Mouse (Mus musculus): ENCODE results near the gene Ppp4r1.

Gene Ppp4r1
- long read RNA-seq, experiment 1, partial matches to known transcripts = 0 of 6 reads
- long read RNA-seq, experiment 1, other reads (novel, unspliced or antisense) = 1 of 6 reads
- long read RNA-seq, experiment 2, partial matches to known transcripts = 8 of 14 reads
- long read RNA-seq, experiment 2, other reads (novel, unspliced or antisense) = 2 of 14 reads

DNA sequence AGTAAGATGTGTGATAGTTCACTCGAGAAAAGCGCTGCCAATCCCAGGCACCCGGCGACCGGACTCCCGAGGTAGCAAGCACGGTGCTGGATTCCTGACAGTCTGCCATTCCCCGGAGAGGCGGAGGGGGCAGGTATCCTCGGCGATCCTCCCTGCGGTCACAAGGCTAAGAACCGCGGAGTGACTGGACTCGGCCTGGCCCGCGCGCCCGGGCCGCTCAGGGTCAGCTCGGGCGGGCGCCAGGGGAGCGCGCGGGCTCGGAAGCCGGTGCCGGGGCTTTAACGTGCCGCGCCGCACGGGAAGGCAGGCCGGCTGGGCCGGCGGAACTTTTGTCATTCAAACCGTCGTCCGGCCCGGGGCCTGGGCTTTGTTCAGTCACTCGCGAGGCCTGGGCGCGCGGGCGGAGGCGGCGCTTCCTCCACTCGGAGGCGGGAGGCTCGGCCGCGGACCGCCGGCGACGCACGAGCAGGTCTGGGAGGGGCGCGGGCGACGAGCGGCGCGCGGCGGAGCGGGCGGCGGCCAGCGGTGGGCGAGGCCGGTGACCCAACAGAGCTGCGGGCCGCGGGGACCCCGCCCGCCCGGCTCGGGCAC, at the start of gene Ppp4r1:
Gene Ppp4r1, plus strand, starts transcription at position 23 of the 591 bp plus-strand sequence.
- intact Hi-C loops (cut with DNase I) = loop anchor here (5.0 kb wide), 1 partner anchor 170 kb away; the partner anchor contains the start of gene Vapa

DNA sequence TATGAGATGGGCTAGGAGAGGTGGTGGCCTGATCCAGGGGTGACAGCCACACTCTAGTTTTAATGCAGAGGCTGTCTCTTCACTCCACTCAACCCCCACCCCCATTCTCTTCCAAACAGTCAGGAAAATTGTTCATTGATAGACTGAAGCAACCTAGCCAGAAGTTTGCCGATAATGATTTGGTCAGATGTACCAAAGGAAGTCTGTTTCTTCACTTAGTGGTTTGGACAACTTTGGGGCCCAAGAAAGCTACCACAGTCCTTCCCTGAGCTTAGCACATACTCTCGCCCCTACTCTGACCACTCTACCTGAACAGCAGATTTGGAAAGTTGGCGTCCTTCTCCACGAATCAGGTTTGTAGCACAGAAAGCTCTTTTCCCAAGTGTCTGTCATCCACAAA, 49.7 kb upstream of the Ppp4r1 start:
- intact Hi-C loops (cut with DNase I) = no loop called here

DNA sequence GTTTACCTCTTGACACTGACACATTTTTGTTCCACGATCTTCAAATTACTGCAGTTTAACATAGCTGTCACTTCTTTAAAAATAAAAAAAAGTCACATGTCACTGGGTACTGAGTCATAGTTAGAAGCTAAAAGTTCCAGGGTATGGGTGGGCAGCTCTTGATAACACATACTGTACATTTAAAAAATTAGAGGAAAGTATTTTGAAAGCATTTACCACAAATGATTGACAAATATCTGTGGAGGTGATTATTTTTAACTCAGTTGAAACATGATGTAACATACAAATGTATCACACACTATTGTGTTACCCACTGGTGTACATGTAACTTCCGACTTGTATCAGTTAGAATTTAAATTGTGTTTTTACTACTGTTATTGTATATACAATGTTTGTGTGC, 47.3 kb upstream of the Ppp4r1 start:
- intact Hi-C loops (cut with DNase I) = loop anchor here (5.0 kb wide), 1 partner anchor 37 kb away; the partner anchor contains the start of gene Rab31

DNA sequence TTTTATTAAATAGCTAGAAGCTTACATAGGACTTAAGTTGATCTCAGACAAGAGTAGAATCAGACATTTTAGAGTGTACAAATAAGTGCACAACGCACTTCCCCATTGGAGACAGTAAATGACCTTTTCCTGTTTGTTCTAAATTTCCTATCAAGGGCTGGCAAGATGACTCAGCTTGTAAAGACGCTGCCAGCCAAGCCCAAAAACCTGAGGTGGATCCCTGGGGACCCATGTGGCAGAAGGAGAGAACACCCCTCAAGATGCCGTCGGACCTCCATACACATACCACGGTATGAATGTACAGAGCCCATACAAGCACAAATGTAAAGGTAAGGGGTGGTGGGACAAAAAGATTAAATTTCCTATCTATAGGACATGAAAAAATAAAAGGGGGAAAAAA, 45.2 kb upstream of the Ppp4r1 start:
- intact Hi-C loops (cut with DNase I) = loop anchor here (5.0 kb wide), 1 partner anchor 35 kb away; the partner anchor contains the start of gene Rab31

DNA sequence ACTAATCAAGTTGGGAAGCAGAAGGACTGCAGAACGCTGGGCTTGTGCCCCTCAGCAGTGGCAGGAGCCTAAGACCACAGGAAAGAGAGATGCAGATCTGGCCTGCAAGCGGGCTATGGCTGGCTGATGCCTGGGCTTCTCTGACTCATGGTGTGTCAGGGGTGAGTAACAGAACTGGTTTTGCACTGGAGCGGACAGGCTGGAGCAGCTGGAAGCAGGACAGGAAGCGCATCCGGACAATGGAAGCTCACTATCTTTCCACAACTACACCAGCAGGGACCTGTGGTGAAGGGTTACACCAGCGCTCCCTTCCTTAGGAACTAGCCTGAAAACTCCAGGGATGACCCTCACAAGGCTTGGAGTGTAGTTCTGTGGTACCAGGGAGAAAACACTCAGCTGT, 44.8 kb upstream of the Ppp4r1 start:
- intact Hi-C loops (cut with DNase I) = loop anchor here (5.0 kb wide), 1 partner anchor 35 kb away; the partner anchor contains the start of gene Rab31

DNA sequence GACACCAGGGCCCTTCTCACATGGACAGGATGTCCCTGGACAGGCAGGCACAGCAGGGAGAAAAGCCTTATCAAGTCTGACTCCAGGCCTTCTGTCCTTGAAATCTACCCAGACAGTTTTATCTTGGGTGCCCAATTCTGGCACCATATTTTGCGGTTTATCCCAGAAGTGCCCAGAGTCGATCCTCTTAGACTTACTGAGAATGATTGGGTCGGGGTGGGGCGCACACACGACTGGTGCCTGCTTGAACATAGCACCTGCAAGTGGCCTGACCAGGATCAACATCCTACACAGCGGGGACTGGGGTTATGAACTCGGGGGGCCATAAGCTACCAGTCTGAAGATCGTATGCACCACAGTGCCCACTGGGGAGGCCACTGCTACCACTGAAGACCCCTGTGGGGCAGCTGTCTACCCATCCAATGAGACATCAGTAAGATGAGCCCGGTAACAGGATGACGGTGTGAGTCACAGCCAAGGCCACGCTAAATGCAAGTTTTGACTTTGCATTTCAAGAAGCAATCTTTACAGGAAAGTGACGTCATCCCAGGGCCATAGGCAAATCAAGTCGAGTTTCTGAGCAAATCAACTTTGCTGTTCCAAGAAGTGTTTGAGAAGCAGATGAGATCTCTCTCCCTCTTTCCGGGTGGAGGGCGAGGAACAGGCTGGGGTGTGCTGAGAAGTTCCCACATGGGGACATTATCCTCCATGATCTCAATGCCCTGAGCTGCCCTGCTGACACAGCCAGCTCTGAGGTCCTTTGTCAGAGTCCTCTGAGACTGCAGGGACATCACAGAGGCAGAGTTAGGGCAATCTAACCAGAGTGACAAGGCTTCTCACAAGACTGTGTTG, 42.3 kb upstream of the Ppp4r1 start:
- intact Hi-C loops (cut with DNase I) = loop anchor here (5.0 kb wide), 1 partner anchor 32 kb away; the partner anchor contains the start of gene Rab31

DNA sequence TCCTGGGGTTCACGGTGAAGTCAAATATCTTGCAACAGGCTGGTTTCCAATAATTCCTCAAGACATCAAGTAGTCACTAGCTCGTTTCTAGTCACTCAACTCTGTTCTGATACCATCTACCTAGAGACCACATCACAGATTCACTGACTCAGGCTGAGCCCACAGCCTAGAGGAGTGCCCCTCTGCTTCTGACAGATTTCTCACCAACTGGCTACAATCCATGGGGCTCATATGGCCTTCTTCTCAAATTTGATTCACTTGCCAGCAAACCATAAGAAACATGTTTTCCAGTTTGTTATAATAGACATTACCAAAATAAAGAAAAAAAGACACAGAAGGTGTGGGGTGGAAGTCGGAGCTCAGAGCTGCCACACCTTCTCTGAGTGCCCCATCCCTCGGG, 40.8 kb upstream of the Ppp4r1 start:
- intact Hi-C loops (cut with DNase I) = no loop called here

DNA sequence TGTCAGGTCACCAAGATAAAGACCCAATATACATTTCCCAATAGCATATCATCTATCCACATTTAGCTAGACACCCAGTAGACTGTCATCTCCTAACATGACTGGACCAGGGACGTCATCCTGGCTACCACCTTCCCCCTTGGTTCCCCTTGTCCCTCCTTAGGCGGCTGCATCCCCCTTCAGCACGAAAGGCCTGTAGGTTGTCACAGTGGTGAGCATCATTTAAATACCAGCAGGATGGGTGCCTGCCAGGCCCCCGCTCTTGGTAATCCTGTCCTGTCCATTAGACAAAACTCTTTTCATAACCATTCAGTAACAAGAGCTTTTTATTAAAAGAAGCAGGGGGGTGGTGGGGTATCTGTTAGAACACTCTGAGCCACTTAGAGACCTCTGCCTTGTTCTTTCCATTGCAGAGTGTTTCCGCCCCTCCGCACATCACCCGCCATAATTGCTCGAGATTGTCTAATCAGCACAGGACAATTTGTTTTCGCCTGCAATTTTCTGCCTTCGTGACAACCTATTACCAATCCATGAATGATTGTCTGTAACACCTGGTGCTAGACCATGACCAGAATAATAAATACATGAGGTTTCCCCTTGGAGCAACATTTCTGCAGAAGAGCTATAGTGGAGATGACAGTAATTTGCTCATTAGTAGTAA, 40.0 kb upstream of the Ppp4r1 start:
- intact Hi-C loops (cut with DNase I) = no loop called here

DNA sequence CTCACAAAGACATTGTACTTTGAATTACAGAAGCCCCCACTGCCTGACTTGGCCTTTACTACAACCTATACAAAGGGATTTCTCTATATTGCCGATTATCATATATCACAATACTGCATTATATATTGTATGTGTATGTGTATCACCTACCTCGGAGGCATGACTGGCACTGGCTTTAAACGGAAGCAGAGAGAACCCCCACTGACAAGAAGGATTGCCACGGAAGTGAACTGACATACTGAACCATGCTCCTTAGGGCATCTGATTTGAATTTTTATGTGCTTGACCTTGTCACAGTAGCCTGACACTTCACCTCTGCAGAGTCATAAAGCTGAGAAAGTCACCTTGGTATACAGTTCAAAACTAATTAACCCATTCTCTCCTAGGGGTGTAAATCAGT, 39.4 kb upstream of the Ppp4r1 start:
- intact Hi-C loops (cut with DNase I) = no loop called here

DNA sequence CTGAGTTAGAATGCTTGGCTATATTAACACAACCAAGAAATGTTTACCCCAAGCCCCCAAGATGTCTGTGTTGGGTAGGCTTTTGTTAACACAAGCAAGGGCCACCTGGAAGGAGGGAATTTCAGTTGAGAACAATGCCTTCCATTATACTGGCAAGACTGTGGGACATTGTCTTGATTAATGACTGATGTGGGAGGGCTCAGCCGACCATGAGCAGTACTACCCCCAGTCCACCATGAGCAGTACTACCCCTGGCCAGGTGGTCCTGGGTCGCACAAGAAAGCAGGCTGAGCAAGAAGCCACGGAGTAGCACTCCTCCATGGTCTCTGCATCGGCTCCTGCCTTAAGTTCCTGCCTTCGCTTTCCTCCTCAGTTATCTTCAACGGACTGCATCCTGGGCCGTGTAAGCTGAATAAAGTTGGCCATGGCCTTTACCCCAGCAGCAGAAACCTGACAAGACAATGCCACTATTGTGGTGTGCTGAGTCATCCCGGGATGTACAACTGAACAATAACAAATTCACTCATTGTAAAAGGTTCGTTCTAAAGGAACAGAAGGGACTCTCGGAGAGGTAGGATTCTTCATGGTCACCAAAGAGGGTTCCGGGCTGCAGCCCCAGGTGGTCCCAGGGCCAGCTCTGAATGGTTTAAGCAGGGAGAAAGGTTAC, 38.6 kb upstream of the Ppp4r1 start:
- intact Hi-C loops (cut with DNase I) = no loop called here

DNA sequence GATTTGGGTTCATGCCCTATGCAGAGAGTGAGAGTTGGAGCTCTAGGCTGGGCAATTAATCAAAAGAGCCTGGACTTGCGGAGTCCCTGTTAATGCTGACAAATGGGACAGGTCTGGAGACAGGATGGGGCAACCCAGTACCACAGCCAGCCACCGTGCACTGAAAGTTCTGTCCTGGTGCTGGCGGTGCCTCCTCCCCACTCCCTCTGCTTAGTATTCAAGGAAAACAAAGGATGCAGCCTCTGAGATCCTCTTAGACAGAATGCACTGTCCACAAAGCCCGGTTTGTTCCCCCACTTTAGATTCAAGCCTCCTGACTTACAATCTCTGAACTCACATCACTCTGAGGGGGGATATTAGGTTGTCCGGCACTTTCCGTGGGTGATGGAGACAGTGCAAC, 36.1 kb upstream of the Ppp4r1 start:
- intact Hi-C loops (cut with DNase I) = no loop called here

DNA sequence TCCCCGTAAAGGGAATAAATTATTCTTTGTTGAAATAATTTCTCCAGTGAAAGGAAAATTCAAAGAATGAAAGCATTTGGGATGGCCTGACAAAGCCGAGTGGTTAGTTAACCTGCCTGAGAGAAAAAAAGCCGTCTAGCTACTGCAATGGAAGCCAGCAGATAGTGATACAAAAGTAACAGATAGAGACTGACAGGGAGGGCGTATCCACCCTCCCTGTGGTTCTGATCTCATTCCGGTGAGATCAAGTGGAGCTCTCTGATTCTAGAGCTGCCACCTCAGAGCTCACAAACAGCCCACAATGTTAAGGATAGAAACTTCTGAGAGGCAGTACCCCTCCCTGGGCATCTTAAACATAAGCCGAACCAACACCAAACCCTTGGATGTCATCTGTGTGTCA, 33.4 kb upstream of the Ppp4r1 start:
- intact Hi-C loops (cut with DNase I) = no loop called here

DNA sequence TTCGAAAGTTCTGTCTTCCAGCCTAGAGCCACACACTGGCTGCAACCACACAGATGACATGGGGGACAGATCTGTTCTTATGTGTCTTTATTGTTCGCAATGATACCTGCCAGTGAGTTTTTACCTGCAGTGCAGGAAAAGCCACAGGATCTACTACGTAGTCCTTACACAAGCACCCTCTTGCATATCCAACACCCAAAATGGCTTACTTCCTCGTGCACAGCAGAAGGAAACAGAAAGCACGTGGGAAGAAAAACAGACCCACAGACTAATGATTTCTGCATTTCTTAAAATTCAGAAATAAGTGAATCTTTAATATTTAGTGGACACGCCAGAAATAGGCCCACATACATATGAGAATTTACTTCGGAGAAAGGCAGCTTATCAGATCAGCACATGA, 32.6 kb upstream of the Ppp4r1 start:
- intact Hi-C loops (cut with DNase I) = no loop called here

DNA sequence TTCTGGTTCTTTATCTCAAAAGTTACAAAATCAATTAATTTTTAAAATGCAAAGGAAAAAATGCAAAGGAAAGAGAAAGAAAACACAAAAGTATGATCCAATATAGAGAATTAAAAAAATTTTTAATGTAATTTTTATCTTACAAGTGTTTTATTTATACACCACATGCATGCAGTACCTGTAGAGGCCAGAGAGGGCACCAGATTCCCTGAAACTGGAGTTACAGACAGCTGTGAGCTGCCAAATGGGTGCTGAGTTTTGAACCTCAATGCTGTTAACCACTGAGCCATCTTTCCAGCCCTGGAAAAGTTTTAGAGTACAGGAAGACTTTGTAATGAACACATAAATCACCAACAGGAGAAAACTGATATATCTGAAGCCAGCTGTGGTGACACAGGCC, 32.1 kb upstream of the Ppp4r1 start:
- intact Hi-C loops (cut with DNase I) = no loop called here

DNA sequence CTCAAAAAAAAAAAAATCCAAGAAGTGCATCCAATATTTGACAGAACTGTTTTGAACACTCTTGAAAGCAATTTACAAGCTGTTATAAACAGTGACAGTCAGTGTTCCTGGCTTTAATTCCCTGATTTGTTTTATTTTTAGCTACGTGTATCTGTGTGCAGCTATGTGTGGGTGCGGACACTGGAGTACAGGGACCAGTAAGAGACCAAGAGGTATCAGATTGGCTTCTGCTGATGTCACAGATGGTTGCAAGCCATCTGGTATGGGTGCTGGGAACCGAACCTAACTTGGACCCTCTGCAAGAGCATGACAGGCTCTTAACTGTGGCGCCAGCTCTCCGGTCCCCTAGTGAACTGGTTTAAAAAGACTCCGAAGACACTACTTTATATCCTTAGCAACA, 29.2 kb upstream of the Ppp4r1 start:
- intact Hi-C loops (cut with DNase I) = no loop called here

DNA sequence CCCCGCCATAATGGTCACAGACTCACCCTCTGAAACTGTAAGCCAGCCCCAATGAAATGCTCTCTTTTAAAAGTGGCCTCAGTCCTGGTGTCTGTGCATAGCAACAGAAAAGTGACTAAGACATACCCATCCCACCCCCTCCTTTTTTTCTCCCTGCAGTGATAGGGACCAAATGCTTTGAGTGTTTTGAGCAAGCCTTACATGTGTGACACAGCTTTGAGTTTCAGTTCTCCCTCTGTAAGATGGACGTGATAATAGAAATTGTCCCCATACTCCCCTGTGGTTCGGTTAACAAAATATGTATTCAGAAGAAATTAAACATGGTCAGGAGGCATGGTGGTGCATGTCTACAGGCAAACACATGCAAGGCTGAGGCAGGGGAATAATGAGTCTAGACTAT, 26.5 kb upstream of the Ppp4r1 start:
- intact Hi-C loops (cut with DNase I) = no loop called here

DNA sequence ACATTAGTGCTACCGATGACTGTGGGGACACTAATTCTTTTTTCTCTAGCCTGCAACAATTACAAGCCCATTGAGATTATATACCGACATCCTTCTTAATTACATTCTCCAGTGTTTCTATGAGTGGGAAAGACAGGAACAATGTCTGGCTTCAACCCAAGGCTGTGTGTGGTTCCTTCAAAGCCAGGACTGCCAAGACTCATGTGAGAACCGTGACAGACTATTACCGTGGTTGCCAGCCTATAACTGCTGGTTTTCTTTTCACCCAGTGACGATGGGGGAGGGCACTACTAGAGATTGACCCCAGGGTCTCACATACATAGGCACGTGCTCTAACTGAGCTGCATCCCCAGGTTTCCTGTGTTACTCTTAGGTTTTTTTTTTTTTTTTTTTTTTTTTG, 25.2 kb upstream of the Ppp4r1 start:
- intact Hi-C loops (cut with DNase I) = no loop called here

DNA sequence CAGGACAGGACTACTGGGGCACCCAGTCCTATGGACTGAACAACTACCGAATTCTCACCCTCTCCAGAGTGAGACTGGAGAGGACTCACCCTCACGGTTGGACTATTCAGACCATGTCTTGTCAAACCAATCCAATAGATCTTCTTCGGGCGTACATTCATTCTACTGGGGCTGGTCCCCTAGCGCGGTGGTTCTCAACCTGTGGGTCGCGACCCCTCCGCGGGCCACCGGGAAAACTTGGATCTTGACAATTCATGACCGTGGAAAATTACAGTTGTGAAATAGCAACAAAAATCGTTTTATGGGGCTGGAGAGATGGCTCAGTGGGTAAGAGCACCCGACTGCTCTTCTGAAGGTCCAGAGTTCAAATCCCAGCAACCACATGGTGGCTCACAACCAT, 19.2 kb upstream of the Ppp4r1 start:
- intact Hi-C loops (cut with DNase I) = no loop called here

DNA sequence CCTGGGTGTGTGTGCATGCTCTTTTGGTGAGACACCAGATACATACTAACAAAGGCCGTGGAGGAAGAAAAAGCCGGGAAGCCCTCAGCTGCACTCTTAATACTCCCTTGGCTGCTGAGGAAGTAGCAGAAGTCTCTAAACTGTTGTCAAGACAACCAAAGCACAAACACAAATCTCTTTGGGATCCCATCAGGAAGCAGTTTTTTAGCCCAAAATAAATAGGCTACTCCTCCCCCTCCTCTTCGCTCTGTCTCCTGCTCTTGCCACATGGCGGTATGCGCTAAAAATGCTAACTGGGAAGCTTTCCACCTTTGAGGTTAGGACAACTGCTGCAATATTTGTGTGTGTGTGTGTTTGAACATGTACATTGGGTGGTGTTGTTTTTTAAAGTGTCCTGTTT, 13.9 kb upstream of the Ppp4r1 start:
- intact Hi-C loops (cut with DNase I) = loop anchor here (5.0 kb wide), 1 partner anchor 61 kb away; no protein-coding TSS in a partner anchor

DNA sequence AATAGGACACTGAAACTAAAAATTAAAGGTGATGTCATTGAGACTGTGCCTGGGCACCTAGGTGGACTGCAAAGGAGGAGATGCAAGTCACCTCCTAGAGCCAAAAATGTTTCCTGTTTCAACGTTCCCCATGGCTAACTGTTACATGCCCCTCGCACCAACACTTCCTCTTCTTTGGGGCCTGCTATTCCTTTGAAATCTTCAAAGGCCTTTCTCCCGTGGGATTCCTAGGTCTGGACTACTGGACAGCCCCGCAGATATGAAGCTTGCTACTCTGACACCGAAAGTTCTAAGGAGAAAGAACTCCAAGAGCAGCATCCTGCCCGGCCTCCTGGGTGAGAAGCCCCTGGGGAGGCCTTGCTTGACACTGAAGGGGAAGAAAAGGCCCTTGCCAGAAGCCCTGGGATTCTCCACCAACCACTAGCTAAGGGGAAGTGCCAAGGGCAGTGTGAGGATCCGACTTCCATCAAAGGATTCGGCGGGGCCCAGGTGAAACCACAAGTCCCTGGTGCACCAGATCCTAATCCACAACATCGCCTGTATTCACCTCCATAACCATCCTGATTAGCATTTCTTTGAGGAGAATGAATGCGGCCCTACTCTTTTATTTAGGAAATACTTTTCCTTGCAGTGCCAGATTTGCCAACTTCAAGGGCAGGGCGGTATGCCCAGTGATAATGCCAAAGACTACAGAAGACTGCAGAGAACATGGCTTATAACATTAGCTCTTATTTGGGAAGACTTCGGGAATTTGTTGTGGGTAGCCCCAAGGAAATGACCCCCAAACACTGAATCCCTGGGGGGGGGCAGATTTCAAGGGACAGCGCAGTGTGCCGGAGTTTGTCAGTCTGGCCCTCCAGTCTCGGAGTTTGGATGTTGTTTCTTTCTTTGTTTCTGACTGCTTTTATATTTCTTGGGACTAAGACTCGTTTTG, 11.1 kb upstream of the Ppp4r1 start:
- intact Hi-C loops (cut with DNase I) = loop anchor here (5.0 kb wide), 1 partner anchor 34 kb away; no protein-coding TSS in a partner anchor
